Mouse (Mus musculus): Measurements from ENCODE around the gene Car4. TPM values are rescaled to one million over a fixed set of nuclear protein-coding genes. Genes with fewer than 3 reads are reported as not detected.

The Car4 gene
- polyA plus RNA-seq, 1 experiment, result not detected

DNA sequence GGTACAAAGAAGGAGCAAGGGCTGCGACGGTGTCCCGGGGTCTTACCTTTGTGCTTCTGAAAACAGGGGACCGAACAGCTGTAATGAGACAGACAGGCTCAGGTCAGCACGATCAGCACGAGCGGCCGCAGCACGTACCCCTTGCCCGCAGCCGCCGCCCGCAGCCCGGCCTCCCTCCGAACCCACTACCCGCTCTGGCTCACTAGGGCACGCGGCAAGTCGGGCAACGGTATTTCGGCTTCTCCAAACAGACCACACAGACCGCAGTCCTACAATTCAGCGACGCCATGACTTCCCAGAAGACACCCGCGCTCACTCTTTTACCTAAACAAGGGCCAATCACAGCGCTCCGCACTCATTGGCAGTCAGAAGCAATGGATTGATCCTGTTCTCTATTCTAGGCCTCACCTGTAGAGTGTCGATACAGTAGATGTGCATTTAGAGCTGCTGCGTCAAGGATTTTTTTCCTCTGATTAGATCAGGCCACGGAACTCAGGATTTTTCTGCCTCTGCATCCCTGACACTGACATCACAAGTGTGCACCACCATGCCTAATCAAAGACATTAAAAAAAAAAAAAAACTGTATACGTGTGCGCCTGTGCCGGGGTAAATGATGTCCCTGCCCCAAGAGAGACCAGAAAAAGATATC lies 41.4 kb upstream of the Car4 start, which contains the start of gene Znhit3:
Gene Znhit3, minus strand, starts transcription at position 314 of the 650 bp plus-strand sequence.
- Histone ChIP-seq H3K79me2 (ENCODE audit: control insufficient read depth, insufficient read depth) (peaks cover 8% of the 10 kb centered on the region), H3ac (ENCODE audit: control insufficient read depth, insufficient read length) (peak within 1 kb of the TSS; percentile 41), H3K4me3 (peak within 1 kb of the TSS; percentile 54), H3K4me2 (ENCODE audit: low read depth) (peak within 1 kb of the TSS; percentile 80), H3K27me3 (ENCODE audit: control insufficient read depth, insufficient read depth, insufficient read length) (no peaks in the 10 kb centered on the region), H3K36me3 (ENCODE audit: control insufficient read depth, insufficient read depth) (no peaks in the 10 kb centered on the region)
- TF ChIP-seq MAX (IDR thresholded peaks at IDR 0.05; ENCODE audit: low read depth), result no peak
- TF ChIP-seq CEBPB (IDR thresholded peaks at IDR 0.05; ENCODE audit: insufficient read depth, poor library complexity, severe bottlenecking), result no peak
- no peak for TF ChIP-seq TCF12 (IDR thresholded peaks at IDR 0.05; ENCODE audit: insufficient read depth, poor library complexity, severe bottlenecking)
- TF ChIP-seq TCF3 (IDR thresholded peaks at IDR 0.05; ENCODE audit: insufficient read length, low read depth), result no peak
- TF ChIP-seq POLR2AphosphoS2 (IDR thresholded peaks at IDR 0.05; ENCODE audit: insufficient read length, low read depth), result peak; percentile 69
- TF ChIP-seq SRF (IDR thresholded peaks at IDR 0.05; ENCODE audit: control insufficient read depth, insufficient read length, low read depth), result peak; percentile 89
- peak; percentile 67 for TF ChIP-seq POLR2A (IDR thresholded peaks at IDR 0.05; ENCODE audit: insufficient read length, low read depth)
- no peak for TF ChIP-seq REST (IDR thresholded peaks at IDR 0.05; ENCODE audit: insufficient read depth, insufficient read length)
- TF ChIP-seq USF1 (IDR thresholded peaks at IDR 0.05; ENCODE audit: low read depth), result no peak
- TF ChIP-seq MYOD1 (IDR thresholded peaks at IDR 0.05; ENCODE audit: control insufficient read depth in 1 of 3, insufficient read length in 2 of 3, low read depth in 2 of 3), result peak in 1 of 3 experiments; percentile 1
- TF ChIP-seq MYOG (IDR thresholded peaks at IDR 0.05; ENCODE audit: control insufficient read depth in 1 of 3, insufficient read depth in 1 of 3, insufficient read length in 2 of 3, low read depth in 2 of 3), result no peak
- TF ChIP-seq E2F4 (IDR thresholded peaks at IDR 0.05; ENCODE audit: insufficient read depth), result peak; percentile 86

DNA sequence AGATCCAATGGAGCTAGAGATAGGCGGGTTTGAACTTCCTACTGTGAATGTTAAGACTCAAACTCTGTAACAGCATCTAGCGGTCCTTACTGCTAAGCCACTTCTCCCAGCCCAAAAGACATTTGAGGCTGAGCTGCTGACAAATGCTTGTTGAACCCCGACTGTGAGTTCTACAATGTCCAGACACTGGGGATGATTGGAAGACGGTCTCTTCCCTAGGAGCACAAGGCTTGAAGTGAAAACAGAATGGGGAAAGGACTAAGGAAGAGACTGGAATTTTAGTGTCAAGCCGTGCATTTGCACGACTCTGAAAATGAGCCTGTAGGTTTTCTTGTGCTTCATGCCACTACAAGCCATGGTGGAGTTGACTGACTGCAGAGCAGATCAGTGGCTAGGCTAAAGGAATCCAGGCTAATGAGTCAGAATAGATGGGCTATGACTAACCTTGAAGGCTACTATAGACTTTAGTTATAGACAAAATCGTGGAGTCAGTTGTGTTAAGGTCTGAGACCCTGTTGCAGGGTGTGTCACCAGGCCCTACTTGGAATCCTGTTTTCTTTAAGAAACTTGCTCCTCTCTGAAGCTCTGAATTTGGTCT lies 40.8 kb upstream of the Car4 start:
- Histone ChIP-seq H3K36me3 (ENCODE audit: control insufficient read depth, insufficient read depth) (no peaks in the 10 kb centered on the region), H3K79me2 (ENCODE audit: control insufficient read depth, insufficient read depth) (peaks cover 8% of the 10 kb centered on the region), H3ac (ENCODE audit: control insufficient read depth, insufficient read length) (peak overlapping the region; percentile 41), H3K4me2 (ENCODE audit: low read depth) (peak overlapping the region; percentile 68), H3K4me3 (peak overlapping the region; percentile 54), H3K27me3 (ENCODE audit: control insufficient read depth, insufficient read depth, insufficient read length) (no peaks in the 10 kb centered on the region)
- TF ChIP-seq E2F4 (IDR thresholded peaks at IDR 0.05; ENCODE audit: insufficient read depth), result no peak
- no peak for TF ChIP-seq REST (IDR thresholded peaks at IDR 0.05; ENCODE audit: insufficient read depth, insufficient read length)
- TF ChIP-seq USF1 (IDR thresholded peaks at IDR 0.05; ENCODE audit: low read depth), result no peak
- no peak for TF ChIP-seq SRF (IDR thresholded peaks at IDR 0.05; ENCODE audit: control insufficient read depth, insufficient read length, low read depth)
- TF ChIP-seq POLR2AphosphoS2 (IDR thresholded peaks at IDR 0.05; ENCODE audit: insufficient read length, low read depth), result no peak
- no peak for TF ChIP-seq TCF12 (IDR thresholded peaks at IDR 0.05; ENCODE audit: insufficient read depth, poor library complexity, severe bottlenecking)
- TF ChIP-seq TCF3 (IDR thresholded peaks at IDR 0.05; ENCODE audit: insufficient read length, low read depth), result no peak

DNA sequence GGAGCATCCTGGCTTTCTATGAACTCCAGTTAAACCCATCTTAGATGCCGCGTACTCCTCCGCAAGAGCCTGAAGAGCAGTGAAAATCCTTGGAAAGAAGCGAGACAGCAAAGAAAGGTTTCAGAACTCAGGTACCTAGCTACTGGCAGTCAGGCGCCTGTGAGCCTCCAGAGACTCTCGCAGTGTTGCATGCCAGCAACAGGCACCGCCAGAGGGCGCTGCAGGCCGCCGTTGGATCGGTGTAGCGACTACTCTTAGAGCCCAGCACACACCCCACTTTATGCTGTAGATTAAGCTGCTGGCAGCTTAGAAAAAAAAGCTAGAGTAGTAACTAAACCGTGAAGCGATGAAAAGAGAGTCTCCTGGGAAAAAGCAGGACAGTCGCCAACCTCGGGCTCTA lies 39.2 kb upstream of the Car4 start:
- TF ChIP-seq CEBPB (IDR thresholded peaks at IDR 0.05; ENCODE audit: insufficient read depth, poor library complexity, severe bottlenecking), result no peak
- no peak for TF ChIP-seq MAX (IDR thresholded peaks at IDR 0.05; ENCODE audit: low read depth)
- no peak for TF ChIP-seq REST (IDR thresholded peaks at IDR 0.05; ENCODE audit: insufficient read depth, insufficient read length)
- no peak for TF ChIP-seq TCF12 (IDR thresholded peaks at IDR 0.05; ENCODE audit: insufficient read depth, poor library complexity, severe bottlenecking)
- TF ChIP-seq SRF (IDR thresholded peaks at IDR 0.05; ENCODE audit: control insufficient read depth, insufficient read length, low read depth), result no peak
- Histone ChIP-seq H3K4me2 (ENCODE audit: low read depth) (peak overlapping the region; percentile 36), H3K27me3 (ENCODE audit: control insufficient read depth, insufficient read depth, insufficient read length) (peaks cover 10% of the 10 kb centered on the region), H3K4me3 (no peak overlapping the region), H3K79me2 (ENCODE audit: control insufficient read depth, insufficient read depth) (peaks cover 8% of the 10 kb centered on the region), H3K36me3 (ENCODE audit: control insufficient read depth, insufficient read depth) (no peaks in the 10 kb centered on the region), H3ac (ENCODE audit: control insufficient read depth, insufficient read length) (no peak overlapping the region)

DNA sequence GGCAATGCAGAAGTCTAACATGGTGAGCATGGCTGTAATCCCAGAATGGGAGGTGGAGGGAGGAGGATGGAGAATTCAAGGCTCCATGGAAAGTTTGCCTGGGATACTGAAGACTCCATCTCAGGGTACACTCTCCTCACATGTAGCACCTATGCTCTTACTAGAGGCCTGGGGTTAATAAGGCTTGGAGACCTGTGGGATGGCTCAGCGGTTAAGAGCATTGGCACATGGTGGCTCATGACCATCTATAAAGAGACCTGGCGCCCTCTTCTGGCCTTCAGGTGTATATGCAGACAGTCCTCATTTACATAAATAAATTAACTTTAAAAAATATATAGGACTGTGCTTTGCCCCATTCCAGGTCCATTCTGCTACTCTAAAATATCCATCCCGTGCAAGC lies 38.3 kb upstream of the Car4 start:
- TF ChIP-seq MYOG (IDR thresholded peaks at IDR 0.05; ENCODE audit: control insufficient read depth in 1 of 3, insufficient read depth in 1 of 3, insufficient read length in 2 of 3, low read depth in 2 of 3) (no peak), MYOD1 (IDR thresholded peaks at IDR 0.05; ENCODE audit: control insufficient read depth in 1 of 3, insufficient read length in 2 of 3, low read depth in 2 of 3) (no peak), TCF12 (IDR thresholded peaks at IDR 0.05; ENCODE audit: insufficient read depth, poor library complexity, severe bottlenecking) (no peak)
- Histone ChIP-seq H3K4me2 (ENCODE audit: low read depth) (no peak overlapping the region), H3K27me3 (ENCODE audit: control insufficient read depth, insufficient read depth, insufficient read length) (peaks cover 12% of the 10 kb centered on the region), H3K4me3 (no peak overlapping the region), H3K79me2 (ENCODE audit: control insufficient read depth, insufficient read depth) (peaks cover 8% of the 10 kb centered on the region), H3ac (ENCODE audit: control insufficient read depth, insufficient read length) (no peak overlapping the region), H3K36me3 (ENCODE audit: control insufficient read depth, insufficient read depth) (no peaks in the 10 kb centered on the region)

DNA sequence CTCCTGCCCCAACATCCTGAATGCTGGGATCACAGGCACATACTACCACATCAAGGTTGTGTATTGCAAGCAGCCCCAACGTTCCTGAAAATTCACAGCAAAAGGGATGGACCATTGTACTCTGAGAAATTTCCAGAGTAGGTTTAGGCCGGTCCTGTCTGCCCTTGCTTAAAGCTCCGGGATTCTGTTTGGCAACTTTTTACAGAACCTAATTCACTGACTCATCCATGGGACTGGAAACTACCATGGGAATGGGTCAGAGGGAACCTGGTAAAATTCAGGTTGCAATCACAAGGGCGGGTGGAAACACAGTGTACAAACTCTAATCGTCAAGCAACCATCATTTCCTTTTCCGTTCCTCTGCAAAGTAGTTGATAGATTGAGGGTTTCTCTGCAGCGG lies 37.6 kb upstream of the Car4 start:
- no peak overlapping the region for H3K4me2 ChIP-seq (ENCODE audit: low read depth)
- no peaks in the 10 kb centered on the region for H3K36me3 ChIP-seq (ENCODE audit: control insufficient read depth, insufficient read depth)
- H3K79me2 ChIP-seq (ENCODE audit: control insufficient read depth, insufficient read depth), result peaks cover 8% of the 10 kb centered on the region
- TF ChIP-seq SRF (IDR thresholded peaks at IDR 0.05; ENCODE audit: control insufficient read depth, insufficient read length, low read depth), result no peak
- TF ChIP-seq MYOD1 (IDR thresholded peaks at IDR 0.05; ENCODE audit: control insufficient read depth in 1 of 3, insufficient read length in 2 of 3, low read depth in 2 of 3), result no peak
- no peak for TF ChIP-seq TCF12 (IDR thresholded peaks at IDR 0.05; ENCODE audit: insufficient read depth, poor library complexity, severe bottlenecking)
- no peak for TF ChIP-seq TCF3 (IDR thresholded peaks at IDR 0.05; ENCODE audit: insufficient read length, low read depth)
- no peak for TF ChIP-seq POLR2AphosphoS2 (IDR thresholded peaks at IDR 0.05; ENCODE audit: insufficient read length, low read depth)
- no peak for TF ChIP-seq POLR2A (IDR thresholded peaks at IDR 0.05; ENCODE audit: insufficient read length, low read depth)
- H3K27me3 ChIP-seq (ENCODE audit: control insufficient read depth, insufficient read depth, insufficient read length), result peaks cover 12% of the 10 kb centered on the region
- H3K4me3 ChIP-seq, result no peak overlapping the region
- H3ac ChIP-seq (ENCODE audit: control insufficient read depth, insufficient read length), result no peak overlapping the region

Data from myocyte (in vitro differentiated cells).